Mouse (Mus musculus) megakaryocyte progenitor cell, adult 5-6 weeks (primary cell): Measurements from ENCODE around the gene Synm. TPM values are rescaled to one million over a fixed set of nuclear protein-coding genes. Genes with fewer than 3 reads are reported as not detected.

Experiments
- ATAC-seq: replicated peaks from 2 replicates; pipeline ENCODE4 v1.8.0; 2016; ENCODE audit warnings: mild to moderate bottlenecking, moderate TSS enrichment, inconsistent platforms; ENCODE audit not compliant: poor library complexity
- total RNA-seq, 2 experiments: library from RNA; stranded (forward) in 1 of 2; stranded (reverse) in 1 of 2; fragments of 157-497, 149-512 nt in 1 of 2; fragments of 200-1000 nt in 1 of 2; gene quantifications; 2 replicates each; pipeline versions ENCODE4 v1.2.3 to v1.2.4; 2015 to 2017

Gene Synm
- total RNA-seq, 2 experiments from 2014 or later = not detected

DNA sequence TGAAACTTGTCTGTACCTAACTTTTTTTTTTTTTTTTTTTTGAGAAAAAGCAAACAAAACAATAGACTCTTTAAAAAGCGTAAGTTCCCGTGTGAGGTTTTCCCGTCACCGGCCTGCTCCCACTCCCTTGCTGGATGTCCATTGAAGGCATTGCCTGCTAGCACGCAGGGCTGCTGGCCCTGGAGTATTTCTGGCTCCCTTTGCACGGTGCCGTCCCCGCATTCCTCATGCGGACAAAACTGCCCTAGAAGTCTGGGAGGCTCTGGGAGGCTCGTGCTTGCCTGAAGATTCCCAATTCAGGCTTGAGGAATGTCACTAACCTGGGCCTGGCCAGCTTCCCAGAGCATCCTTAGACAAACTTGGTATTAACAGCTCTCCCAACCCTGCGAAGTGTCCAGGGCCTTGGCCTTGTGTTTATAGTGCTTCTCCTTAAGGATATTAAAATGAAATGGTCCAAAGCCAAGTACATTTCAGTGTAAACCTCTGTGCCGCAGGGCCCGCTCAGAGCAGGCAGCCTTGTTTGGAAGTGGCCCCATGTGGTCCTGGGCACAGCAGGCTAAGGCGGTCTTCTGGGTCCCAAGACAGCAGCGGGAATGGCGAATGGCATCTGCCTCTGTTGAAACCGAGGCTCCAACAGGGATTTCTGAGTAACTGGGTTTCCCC lies 58.2 kb downstream of the Synm start:
- no peak for ATAC-seq

DNA sequence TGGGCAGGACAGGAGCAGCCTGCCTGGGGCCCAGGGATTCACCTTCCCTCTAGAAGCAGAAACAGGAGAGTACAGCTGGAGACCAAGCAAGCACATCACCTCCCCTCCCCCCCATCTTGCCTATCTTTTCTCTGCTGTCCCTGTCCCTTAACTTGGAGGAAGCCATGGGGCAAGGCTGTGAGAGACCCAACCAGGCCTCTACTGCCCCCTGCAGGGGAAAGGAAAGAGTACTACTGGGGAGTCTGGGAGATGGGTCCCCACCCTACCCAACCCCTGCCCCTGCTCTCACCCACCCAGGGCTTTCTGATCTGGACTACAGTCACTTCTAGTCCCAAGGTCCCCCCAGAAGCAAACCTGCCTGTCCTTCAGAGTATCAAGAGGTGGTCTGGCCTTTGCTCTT lies 58.7 kb downstream of the Synm start:
- ATAC-seq = peak; percentile 82

DNA sequence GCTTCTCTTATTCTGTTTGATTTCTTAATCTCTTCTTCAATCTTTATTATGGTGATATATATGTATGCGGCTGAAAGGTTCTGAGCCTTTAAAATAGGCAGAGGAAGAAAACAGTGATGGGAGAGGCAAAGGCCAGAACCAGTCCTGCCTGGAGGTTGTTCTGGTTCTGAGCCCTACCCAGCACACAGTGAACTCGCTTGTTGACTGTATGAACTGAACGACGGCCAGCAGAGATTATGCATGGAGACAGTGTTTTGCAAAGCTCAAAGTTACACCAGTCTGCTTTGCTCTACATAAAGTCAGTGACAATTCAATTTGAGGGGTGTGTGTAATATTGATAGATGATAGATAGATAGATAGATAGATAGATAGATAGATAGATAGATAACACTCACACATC lies 60.2 kb downstream of the Synm start:
- no peak for ATAC-seq

DNA sequence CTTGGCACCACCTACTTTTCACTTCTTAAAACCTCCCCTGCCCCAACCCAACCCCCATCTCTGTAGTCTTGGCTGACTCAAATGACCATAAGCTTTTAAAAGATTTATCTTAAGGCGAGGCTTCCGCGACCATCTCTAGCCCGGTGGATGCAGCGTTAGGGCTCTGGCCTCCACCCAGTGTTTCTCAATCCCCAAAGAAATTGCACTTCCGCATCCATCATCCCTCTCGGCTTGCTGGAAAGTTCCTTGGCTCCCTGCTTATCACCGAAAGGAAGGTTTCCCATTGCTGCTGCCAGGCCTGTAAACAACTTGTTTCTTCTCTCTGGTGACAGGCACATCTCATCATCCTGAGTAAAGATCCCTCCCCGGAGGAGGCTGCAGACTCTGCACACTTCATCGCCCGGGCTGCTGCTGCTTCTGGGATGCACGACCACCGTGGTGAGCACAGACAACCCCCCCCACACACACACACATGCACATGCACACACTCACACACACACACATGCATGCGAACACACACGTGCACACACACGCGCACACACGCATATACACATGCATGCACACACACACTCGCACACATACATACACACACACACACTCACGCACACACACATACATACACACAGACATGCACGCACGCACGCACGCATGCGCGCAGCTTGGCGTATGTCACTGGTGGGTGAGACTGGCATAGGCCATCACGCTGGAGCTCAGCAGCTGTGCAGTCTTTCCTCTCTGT lies 61.5 kb downstream of the Synm start:
- ATAC-seq = no peak

DNA sequence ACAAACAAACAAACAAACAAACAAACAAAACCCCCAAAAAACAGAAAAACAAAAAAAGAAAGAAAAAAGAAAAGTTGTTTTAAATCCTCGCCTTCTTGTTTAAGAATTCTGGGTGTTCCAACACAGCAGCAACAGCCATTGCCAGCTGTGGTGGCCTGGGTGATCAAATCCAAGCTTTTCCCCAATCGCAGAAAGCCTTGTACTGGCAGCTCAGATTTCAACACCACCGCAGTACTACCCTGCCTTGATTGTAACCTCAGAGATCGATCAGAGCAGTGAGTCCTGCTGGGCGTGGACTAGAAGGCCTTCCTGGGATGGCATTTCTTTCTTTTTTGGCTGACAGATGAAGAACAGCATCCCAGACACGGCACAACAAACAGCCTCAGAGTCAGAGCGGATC lies 63.6 kb downstream of the Synm start:
- ATAC-seq = no peak

DNA sequence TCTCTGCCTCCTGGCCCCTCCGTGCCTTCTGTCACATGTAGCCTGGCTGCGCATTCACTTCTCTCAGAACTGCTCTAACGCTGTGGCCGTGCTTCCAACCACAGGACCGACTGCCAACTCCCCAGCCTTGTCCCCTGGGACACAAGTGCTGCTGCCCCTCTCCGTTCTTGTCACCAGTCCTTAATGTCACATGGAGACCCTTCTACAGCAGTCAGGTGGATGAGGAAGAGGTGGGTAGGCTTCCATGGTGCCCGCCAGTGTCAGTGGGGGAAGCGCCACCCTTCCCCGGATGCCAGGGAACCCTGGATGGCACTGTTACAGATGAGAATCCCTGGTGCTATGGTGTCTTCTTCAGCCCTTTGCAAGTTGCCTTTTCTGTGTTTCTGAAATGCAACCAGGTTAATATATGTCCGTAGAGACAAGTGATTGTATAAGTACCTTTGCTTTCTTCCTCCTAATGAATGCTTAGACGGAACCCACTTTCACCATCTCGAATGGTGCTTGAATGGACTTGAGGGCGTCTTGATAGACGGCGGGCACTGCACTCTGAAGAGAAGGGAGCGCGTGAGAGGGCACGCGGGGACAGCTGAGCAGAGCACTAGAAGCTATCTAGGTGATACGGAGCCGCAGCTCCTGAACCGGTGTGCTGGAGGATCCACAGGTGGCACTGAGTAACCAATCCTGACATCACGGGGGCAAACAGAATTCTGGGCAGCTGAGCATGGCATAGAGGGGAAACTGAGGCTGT lies 66.6 kb downstream of the Synm start:
- ATAC-seq = no peak

DNA sequence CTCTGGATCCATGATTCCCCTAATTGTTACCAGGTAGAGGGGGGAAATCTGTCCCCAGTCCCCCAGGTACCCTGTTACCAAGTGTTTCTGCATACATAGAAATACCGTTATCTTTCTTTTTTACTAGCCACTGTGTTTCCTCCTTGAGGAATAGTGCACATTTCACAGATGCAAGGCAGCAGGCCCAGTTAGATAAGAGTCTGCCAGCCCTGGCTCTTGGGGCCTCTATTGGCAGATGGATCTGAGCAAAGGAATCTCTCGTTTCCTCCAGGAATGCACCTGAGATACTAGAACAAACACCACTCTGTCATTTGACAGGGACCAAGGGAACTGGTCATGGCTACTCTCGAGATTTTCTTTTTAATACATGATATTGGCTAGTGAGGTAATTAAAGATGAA lies 67.4 kb downstream of the Synm start:
- ATAC-seq = no peak

DNA sequence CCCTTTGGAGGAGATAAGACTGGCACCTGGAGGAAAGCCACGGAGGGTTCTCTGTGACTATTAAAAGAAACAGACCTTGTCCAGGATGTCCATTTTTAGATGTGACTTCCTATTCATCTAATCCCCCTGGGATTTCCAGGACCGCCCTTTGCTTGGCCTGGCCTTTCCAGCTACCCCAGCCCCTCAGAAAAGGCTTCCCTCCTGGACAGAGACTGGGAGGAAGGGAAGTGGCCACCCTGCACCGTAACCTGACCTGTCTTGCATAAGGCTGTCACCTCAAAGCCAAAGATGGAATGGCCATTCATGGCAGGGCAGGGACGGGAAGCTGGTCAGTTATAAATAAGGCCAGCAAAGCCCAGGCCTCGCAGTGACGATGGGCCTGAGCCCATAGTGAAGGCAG lies 68.5 kb downstream of the Synm start:
- ATAC-seq = no peak

DNA sequence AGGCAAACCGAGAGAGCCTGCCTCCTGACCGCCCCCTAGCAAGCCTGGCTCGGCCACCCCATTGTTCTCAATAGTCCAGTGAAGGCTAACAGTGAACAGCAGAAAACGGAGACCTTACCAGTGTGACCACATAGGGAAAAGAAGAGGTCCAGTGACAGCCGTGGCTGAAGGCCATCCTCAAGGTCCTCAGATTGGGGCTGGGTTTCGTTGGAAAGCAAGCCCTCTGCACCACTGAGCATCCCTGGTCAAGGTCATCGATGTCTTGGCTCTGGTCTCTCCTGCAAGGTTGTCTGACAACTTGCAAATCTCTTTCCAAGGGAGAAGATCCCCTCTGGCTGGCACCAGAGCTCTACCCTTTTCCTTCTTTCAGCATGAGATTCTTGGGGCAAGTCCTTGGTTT lies 69.7 kb downstream of the Synm start:
- ATAC-seq = no peak

DNA sequence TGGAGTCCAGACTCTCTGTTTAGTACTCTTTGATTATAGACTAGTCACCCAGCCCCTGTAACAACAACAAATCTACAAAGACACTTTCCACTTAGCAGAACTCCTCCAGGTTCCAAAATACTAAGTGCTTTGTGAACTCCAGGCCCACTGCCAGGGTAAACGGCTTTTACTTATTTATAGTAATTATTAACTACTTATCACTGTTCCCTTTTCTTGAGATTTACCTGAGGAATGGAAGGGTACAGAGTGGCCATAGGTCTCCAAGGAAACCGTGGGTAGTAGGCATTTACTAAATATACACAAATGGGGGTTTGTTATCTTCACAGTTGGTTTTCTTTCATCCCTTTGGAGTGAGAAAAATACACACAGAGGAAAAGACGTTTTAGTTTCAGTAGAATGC lies 71.3 kb downstream of the Synm start:
- ATAC-seq = no peak

DNA sequence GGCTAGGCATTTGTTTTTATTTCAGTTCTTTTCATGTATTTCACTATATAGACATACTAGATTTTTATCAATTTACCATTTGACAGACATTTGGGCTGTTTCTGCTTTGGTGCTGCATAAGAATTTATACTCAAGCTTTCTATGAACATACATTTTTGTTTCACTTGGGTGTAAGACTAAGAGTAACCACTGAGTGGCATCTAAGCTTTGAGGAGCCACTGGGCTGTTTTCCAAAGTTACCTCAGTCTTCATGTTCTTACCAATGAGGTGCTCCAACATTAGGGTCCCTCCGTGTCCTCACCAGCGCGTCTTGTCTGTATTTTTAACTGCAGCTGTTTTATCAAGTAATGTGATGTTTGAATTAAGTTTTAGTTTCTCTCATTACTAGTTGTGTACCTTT lies 73.0 kb downstream of the Synm start:
- ATAC-seq = no peak

DNA sequence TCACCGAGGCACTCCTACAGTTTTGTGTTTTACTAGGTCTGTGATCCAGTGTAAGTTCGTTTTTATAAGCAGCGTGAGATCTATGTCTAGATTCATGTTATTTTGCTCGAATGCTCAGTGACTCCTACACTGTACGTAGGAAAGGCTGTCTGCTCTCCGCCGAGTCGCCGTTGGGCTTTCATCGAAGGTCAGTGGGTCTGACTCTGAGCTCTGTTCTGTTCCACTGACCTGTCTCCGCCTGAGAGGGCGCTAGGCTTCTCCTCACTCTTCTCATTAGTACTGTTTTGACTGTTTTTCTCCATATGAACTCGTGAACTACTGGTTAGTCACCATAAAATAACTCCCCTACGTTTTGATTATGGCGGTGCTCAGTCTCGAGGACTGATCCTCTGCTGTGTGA lies 76.5 kb downstream of the Synm start:
- no peak for ATAC-seq

DNA sequence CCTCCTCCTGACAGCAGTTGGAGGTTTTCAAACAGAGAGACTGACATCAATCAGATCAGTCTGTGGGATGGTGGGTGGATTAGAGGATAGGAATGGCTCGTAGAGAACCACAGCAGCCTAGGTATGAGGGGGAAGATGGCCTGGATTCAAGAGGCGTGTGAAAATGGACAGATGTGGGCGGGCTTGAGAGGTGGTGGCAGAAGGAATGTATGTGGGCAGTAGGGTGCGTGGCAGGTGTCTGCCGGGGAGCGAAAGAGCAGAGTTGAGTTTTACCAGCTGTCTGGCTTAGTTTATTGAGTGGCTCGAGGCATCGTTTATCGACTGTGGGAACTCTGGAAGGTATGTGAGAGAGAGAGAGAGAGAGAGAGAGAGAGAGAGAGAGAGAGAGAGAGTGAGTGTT lies 78.5 kb downstream of the Synm start:
- no peak for ATAC-seq

Other genes with a start within 250 kb of the Synm start
- gene Lrrc28, start 114.5 kb downstream of the Synm start, total RNA-seq (2015) = 6.2 and 9.6 TPM in 2 replicates
- gene Lrrc28, start 114.5 kb downstream of the Synm start, total RNA-seq (2017) = 15.3 and 16.9 TPM in 2 replicates
- 0.56 and 1.8 TPM in 2 replicates for gene Ttc23, start 112.3 kb downstream of the Synm start, total RNA-seq (2015)
- 1.8 and 2.9 TPM in 2 replicates for gene Ttc23, start 112.3 kb downstream of the Synm start, total RNA-seq (2017)
- gene Igf1r, start 193.1 kb upstream of the Synm start, total RNA-seq (2015) = 46.1 and 50.3 TPM in 2 replicates
- gene Igf1r, start 193.1 kb upstream of the Synm start, total RNA-seq (2017) = 22.4 and 25.0 TPM in 2 replicates